Mouse (Mus musculus): ENCODE data around the gene Gm26602. TPM values are rescaled to one million over a fixed set of nuclear protein-coding genes. Genes with fewer than 3 reads are reported as not detected.

The Gm26602 gene
- total RNA-seq, 2 experiments from 2014 or later, result not detected

DNA sequence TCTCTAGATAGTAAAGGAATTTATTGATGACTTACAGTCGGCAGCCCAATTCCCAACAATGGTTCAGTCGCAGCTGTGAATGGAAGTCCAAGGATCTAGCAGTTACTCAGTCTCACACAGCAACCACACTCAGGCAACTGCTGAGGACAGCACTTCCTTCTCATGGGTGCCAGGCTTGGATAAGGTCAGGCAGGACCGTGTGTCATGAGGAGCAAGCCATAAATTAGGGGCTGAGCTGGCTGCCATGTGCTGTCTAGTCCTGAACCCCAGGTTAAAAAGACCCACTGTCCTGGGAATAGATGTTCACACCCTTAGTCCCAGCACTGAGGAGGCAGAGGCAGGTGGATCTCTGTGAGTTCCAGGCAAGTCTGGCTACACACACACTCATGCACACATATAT, 25.7 kb upstream of the Gm26602 start:
- DNase-seq, result peak; percentile 53 to 70

GRCm38 (mm10) chr10:79886054-79886453, 24.6 kb upstream of the Gm26602 start, which contains the start of gene Elane:
TSS of gene Elane (plus strand) at chr10:79886247.
- no peak for DNase-seq

GRCm38 (mm10) chr10:79886611-79887010, 24.0 kb upstream of the Gm26602 start:
- DNase-seq, result no peak

DNA sequence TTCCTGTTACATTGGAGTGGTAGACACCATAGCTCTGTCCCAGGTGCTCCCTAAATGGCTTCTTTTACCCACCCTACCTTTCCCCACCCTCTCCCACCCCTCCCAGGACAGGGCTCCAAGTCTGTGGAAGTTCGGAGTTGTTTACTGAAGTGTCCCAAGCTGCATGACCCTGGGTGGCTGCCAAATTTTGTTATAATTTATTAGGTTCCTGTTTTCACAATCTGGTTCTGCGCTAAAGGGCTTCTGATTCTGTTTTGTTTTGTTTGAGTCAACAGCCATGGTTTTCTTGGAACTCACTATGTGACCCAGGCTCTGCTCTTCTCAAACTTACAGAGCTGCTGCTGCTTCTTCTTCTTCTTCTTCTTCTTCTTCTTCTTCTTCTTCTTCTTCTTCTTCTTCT, 21.3 kb upstream of the Gm26602 start:
- DNase-seq, result peak; percentile 51 to 71

GRCm38 (mm10) chr10:79890670-79891069, 20.0 kb upstream of the Gm26602 start, which contains the start of gene Cfd:
TSS of gene Cfd (plus strand) at chr10:79890853.
- DNase-seq, result no peak

DNA sequence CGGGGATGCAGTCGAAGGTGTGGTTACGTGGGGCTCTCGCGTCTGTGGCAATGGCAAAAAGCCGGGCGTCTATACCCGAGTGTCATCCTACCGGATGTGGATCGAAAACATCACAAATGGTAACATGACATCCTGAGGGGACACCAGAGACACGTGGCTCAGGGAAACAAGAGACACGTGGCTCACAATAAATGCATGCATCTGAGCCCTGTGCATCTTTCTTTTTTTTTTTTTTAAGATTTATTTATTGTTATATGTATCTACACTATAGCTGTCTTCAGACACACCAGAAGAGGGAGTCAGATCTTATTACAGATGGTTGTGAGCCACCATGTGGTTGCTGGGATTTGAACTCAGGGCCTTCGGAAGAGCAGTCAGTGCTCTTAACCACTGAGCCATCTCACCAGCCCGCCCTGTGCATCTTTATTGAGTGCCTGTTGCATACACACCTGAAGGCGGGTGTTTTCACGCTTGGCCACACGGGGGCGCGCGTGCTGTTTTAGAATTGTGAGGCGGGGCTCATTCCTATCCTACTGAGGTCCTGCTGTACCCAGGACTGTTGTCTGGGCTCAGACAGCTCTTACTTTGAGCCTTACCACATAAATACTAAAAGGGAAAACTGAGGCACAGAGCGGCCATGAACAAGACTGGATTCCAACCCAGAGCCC, 18.1 kb upstream of the Gm26602 start:
- DNase-seq, result peak; percentile 83 to 87

DNA sequence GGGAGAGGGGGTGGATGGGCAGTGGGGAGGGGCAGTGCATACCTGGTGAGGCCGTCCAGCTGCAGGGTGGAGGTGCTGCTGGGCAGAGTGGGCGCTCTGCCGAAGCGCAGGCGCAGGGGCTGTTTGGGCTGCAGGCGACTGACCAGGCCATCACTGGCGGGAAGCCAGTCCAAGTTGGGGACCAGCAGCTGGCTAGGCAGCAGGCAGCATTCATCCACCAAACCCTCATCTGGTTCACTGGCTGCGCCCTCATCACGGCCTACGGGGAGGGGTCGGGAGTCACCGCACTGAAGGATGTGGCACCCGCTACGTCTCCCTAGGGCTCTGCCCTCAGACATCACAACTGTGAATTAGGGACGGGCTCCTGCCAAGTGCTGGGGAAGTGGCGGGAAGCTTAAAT, 14.3 kb upstream of the Gm26602 start:
- no peak for DNase-seq

DNA sequence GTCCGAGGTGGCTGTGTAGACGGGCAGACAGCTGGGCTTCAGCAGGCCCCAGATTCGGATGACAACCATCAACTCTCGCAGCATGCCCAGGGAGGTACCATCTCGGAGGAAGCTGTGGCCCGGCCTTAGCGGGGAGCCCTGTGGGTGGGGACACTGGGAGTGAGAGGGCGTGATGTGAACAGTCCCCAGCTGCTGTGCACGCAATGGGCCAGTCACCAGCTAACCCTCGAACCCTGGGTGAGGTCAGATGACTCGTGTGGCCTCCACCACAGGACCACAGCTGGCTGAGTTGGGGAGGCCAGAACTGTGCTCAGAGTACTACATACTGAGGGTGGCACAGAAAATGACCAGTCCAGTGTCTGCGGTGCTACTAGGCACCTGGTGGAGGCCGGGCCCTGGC, 13.8 kb upstream of the Gm26602 start:
- DNase-seq, result no peak

- peak in 1 of 2 experiments; percentile 56 for DNase-seq
Observed at GRCm38 (mm10) chr10:79897316-79898245, 13.1 kb upstream of the Gm26602 start.

DNA sequence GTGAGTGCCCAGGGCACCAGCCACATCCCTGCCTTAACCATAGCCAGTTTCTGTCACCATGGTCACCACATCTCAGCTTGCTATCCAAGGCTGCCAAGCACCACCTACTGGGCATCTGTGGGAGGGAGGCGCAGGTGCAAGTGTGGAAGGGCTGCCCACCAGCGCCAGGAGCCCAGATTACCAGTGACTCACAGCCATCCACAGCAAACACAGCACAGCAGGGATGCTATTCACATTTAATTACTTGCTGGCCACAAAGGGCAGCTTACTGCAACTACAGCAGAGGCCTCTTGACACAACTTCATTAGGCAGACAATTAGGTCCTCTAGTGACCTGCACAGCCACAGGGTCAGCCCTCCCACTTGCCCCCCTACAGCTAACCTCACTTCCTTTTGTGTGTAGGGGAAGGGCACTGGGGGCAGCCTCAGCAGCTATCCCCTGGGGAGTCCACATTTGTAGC, 9.7 kb upstream of the Gm26602 start:
- DNase-seq, result no peak

DNA sequence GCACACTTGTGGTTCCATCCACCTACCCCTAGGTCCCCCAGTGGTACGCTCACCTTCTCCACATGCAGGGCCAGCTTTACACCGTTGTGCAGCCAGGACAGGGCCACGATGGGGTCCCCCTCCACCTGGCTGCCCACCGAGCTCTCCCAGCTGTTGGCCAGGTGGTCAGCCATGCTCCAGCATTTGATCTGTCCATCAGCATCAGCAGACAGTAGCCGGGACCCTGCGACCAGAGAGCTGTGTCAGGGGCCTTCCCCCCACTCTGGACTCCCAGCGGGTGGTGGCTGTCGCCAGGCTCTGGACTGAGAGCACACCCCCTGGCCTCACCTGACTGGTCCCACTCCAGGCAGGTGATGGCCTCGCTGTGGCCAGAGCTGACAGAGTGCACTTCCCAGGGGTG, 3.9 kb upstream of the Gm26602 start:
- DNase-seq, result no peak

DNA sequence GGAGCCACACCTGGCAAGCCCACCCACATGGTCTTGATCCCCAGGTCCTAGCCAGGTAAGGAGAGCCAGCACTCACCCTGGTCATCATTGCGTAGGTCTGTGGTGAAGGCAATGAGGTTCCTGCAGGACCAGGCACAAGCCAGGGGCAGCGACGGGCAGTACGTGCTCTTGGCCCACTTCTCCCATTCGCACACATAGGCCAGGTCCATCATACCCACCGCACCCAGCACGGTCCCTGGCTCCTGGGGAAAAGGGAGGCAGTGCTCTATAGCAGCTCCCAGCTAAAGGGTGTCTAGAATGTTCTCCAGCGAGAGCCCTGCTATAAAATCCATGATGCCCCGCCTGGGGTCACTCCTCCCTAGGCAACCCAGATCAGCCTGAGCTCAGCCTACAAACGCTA, 3.2 kb upstream of the Gm26602 start:
- DNase-seq, result no peak

- peak; percentile 96 to 99 for DNase-seq
Observed at GRCm38 (mm10) chr10:79908167-79909091, 2.2 kb upstream of the Gm26602 start, which contains the start of gene Med16. TSS of gene Med16 (minus strand) at chr10:79908923.

DNA sequence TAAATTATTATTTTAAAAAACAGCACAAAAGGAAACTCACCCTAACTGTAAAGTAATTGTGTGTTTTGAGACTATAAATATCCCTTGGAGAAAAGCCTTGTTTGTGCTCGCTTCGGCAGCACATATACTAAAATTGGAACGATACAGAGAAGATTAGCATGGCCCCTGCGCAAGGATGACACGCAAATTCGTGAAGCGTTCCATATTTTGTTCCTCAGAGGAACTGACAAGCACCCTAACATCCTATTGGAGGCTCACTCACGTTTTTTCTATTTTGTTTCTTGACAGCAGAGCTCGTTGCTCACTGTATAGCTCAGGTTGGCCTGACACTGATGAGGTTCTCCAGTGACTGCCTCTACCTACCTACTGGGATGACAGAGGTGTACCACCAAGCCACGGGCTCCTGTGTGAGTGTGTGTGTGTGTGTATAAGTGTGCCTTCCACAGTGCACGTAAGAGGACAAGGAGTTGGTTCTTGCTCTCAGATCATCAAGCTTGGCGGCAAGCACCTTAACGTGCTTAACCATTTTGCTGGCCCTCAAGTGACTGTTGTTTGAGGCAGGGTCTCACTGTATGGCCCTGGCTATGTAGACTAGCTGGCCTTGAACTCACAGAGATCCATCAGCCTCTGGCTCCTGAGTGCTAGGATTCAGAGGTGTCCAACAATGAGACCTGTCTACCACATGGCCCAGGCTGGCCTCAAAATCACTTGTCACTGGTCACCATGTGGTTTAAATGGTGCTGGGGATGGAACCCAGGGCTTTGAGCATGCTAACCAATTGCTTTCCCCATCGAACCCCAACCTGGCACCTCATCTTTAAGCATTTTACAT, 1.3 kb upstream of the Gm26602 start:
- DNase-seq, result peak in 1 of 2 experiments; percentile 35

- no peak for DNase-seq
Observed at GRCm38 (mm10) chr10:79912412-79912811, 1.8 kb downstream of the Gm26602 start.

DNA sequence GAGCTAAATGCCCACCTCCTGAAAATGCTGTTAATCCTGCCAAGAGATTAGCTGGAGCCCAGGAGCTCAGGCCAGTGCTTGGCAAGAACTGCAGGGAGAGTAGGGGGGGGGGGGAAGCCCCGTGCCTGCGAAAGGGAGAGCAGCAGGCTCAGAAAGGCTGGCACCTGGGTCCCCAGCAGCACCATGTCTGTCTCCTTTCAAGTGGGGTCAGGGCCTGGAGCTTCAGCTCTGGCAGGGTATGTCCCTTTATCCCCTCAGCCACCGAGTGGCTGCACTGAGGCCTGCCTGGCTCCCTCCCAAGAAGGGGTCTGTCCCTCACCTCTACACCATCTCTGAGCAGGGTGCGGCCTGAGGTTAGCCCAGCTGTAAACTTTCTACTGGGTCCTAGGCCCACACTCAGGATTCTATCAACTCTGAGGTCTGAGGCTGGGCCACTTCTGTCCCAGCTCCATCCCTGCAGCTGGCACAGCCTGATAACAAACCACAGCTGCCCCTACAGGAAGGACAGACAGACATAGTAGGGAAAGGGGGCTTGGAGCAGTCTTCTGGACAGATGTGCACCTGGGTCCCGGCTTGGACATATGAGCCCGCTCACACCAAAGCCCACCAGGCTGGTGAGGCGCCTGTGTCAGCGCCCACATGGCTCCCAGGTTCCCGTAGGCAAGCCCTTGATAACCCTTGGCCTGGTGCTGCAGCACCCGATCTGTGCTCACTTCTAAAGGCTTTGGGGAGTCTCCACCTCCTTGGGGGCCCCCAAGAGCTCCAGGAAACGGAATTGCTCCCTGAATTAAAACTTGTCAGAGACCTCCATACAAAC, 3.7 kb downstream of the Gm26602 start:
- DNase-seq, result no peak

- no peak for DNase-seq
Observed at GRCm38 (mm10) chr10:79914948-79915596, 4.4 kb downstream of the Gm26602 start.

DNA sequence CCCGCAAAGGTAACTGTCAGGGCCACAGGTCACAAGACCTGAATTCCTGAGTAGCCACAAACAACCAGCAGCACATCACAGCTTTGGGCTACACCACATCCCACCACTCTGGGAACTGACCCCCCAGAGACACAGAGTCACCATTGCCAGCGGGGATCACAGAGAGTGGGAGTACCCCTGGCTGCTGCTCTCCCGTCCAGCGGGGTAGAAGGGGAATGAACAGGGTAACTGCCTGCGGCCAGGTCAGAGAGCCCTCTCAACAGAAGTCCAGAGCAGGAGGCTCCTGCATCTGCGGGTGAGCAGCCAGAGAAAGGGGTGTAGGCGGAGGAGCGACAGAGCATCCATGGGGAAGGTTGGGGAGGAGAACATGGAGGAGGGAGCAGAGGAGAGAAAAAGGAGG, 5.4 kb downstream of the Gm26602 start:
- DNase-seq, result no peak

- peak; percentile 95 to 96 for DNase-seq
Observed at GRCm38 (mm10) chr10:79916808-79917531, 6.3 kb downstream of the Gm26602 start, which contains the start of gene Kiss1r. TSS of gene Kiss1r (plus strand) at chr10:79916971.

All from adrenal gland, postnatal 36 days (tissue).